Mouse (Mus musculus) stomach, postnatal 0 days (tissue): ENCODE data around the gene Hcar2.

Source experiments
- CTCF ChIP-seq: IDR thresholded peaks from 2 replicates; pipeline ENCODE4 v1.5.1; 2016; ENCODE audit warnings: antibody characterized with exemption, low read depth, mild to moderate bottlenecking, moderate library complexity
- EP300 ChIP-seq: optimal IDR thresholded peaks from 2 replicates; pipeline ENCODE3; 2016; ENCODE audit warnings: antibody characterized with exemption

DNA sequence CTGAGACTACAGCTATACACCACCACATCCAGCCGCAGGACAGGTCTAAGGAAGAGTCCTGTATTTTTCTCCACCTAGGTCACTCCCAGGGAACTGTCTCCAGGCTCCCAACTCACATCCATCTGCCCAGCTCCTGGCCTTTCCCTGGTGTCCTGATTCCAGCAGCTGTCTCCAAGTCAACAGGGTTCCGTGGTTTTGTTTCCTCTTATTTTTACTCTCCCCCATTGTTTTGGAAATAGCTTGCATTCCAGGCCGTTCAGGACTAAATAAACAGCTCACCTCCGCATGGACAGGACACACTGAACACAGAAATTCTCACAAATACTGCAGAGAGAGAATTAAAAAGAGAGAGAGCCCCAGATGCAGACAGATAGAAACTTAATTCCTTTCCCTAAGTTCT lies 27.9 kb downstream of the Hcar2 start:
- TF ChIP-seq EP300 = no peak
- no peak for TF ChIP-seq CTCF
